Mouse (Mus musculus): ENCODE results near the gene Rhox4f. TPM values are rescaled to one million over a fixed set of nuclear protein-coding genes. Genes with fewer than 3 reads are reported as not detected.
"Not testable (repeated sequence)": the region's sequence is repeated elsewhere in the genome, so short reads cannot be mapped to it uniquely, and the experiment has no call there.

The Rhox4f gene
- not detected for total RNA-seq (2022)

DNA sequence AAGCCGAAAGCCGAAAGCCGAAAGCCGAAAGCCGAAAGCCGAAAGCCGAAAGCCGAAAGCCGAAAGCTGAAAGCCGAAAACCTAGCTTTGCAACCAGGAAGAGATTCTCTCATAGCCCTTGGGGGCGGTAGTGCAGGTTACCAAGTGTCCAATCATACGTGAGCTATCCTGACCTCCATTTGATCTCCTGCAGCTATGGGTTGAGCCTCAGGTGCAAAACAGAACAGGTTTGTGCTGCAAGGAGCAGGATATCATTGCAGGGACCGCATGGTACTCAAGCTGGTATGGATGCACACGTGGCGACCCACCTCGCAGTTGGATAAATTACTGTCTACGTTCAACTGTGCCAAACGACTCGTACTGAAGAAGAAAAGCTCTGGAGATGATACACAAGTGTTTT, at the start of gene Rhox4f:
Gene Rhox4f (minus strand): TSS at position 101 of the 400 bp plus-strand sequence.
- DNase-seq = not testable (repeated sequence)

DNA sequence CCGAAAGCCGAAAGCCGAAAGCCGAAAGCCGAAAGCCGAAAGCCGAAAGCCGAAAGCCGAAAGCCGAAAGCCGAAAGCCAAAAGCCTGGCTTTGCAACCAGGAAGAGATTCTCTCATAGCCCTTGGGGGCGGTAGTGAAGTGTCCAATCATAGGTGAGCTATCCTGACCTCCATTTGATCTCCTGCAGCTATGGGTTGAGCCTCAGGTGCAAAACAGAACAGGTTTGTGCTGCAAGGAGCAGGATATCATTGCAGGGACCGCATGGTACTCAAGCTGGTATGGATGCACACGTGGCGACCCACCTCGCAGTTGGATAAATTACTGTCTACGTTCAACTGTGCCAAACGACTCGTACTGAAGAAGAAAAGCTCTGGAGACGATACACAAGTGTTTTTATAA, 43.7 kb upstream of the Rhox4f start, which contains the start of gene Rhox4g:
Gene Rhox4g (minus strand): TSS at position 101 of the 400 bp plus-strand sequence.
- DNase-seq = not testable (repeated sequence)

DNA sequence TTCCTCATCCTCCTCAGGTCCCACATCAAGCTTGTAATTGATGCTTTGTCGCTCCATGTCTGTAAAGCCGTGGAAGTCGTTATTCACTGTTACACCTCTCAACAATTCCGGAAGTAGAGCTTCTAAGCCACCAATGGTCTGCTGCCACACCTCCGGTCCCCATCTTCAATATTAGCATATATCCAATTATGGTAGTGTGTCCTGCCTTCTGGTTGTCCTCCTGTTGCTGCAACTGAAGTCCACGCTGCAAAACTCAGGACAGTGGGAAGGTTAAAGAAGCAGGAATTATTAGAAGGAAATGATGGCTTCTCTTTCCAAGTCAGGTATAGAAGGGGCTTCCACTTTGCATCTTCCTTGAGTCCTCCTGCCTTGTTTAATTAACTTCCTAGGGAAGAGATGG, 35.9 kb upstream of the Rhox4f start, which contains the start of gene Rhox2g:
Gene Rhox2g (minus strand): TSS at position 101 of the 400 bp plus-strand sequence.
- DNase-seq = not testable (repeated sequence)

DNA sequence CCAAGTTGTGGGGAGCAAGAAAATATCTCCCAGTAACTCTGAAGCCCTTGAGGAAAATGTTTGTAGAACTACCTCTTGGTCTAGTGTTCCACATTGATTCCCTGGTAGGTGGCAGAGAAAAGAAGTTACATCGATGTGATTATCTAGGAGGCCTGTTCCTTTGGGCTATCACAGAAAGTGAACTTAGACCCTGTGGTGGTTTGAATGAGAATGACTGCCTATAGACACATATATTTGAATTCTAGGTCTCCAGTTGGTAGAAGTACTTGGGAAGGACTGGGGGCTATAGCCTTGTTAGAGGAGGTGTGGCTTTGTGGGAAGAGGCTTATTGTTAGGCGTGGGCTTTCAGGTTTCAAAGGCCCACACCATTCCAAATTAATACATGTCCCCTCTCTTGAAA, 21.0 kb upstream of the Rhox4f start, which contains the start of gene Rhox3g:
Gene Rhox3g (minus strand): TSS at position 101 of the 400 bp plus-strand sequence.
- not testable (repeated sequence) for DNase-seq

DNA sequence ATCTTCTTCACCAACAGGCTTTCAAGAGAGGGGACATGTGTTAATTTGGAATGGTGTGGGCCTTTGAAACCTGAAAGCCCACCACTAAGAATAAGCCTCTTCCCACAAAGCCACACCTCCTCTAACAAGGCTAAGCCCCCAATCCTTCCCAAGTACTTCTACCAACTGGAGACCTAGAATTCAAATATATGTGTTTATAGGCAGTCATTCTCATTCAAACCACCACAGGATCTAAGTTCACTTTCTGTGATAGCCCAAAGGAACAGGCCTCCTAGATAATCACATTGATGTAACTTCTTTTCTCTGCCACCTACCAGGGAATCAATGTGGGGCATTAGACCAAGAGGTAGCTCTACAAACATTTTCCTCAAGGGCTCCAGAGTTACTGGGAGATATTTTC, 26.8 kb downstream of the Rhox4f start, which contains the start of gene Rhox3f:
Gene Rhox3f (plus strand): TSS at position 301 of the 400 bp plus-strand sequence.
- DNase-seq = not testable (repeated sequence)

DNA sequence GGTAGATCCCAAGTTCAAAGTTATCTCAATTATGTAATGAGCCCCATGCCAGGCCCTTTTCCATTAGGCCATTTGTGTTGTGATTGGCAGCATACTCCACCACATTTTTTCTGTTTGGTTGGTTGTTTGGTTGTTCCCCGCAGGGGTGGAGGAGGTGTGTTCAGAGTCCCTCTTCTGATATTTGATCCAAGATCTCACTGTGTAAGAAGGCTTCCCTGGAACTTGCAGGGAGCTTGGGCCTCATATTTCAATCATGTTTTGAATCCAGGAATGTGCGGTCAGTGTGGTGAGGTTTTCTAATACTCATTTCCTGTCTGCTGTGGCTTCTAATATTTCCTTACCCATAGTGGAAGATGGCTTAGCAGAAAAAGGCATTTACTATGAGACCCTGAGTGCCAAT, 34.9 kb downstream of the Rhox4f start:
- not testable (repeated sequence) for DNase-seq

DNA sequence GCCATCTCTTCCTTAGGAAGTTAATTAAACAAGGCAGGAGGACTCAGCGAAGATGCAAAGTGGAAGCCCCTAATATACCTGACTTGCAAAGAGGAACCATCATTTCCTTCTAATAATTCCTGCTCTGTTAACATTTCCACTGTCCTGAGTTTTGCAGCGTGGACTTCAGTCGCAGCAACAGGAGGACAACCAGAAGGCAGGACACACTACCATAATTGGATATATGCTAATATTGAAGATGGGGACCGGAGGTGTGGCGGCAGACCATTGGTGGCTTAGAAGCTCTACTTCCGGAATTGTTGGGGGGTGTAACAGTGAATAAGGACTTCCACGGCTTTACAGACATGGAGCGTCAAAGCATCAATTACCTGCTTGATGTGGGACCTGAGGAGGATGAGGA, 36.4 kb downstream of the Rhox4f start, which contains the start of gene Rhox2f:
Gene Rhox2f (plus strand): TSS at position 301 of the 400 bp plus-strand sequence.
- DNase-seq = not testable (repeated sequence)

DNA sequence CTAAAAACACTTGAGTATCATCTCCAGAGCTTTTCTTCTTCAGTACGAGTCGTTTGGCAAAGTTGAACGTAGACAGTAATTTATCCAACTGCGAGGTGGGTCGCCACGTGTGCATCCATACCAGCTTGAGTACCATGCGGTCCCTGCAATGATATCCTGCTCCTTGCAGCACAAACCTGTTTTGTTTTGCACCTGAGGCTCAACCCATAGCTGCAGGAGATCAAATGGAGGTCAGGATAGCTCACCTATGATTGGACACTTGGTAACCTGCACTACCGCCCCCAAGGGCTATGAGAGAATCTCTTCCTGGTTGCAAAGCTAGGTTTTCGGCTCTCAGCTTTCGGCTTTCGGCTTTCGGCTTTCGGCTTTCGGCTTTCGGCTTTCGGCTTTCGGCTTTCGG, 50.4 kb downstream of the Rhox4f start, which contains the start of gene Rhox4e:
Gene Rhox4e (plus strand): TSS at position 301 of the 400 bp plus-strand sequence.
- not testable (repeated sequence) for DNase-seq

Other genes starting within 250 kb of the Rhox4f start
- not detected for gene Rhox3a2, start 227.7 kb downstream of the Rhox4f start, total RNA-seq (2022)
- not detected for gene Rhox4a2, start 216.9 kb downstream of the Rhox4f start, total RNA-seq (2022)
- not detected for gene Rhox2b, start 195.6 kb downstream of the Rhox4f start, total RNA-seq (2022)
- gene Rhox4b, start 175.2 kb downstream of the Rhox4f start, total RNA-seq (2022) = not detected
- not detected for gene Rhox2c, start 154.0 kb downstream of the Rhox4f start, total RNA-seq (2022)
- not detected for gene Rhox3c, start 149.1 kb downstream of the Rhox4f start, total RNA-seq (2022)
- not detected for gene Rhox4c, start 127.4 kb downstream of the Rhox4f start, total RNA-seq (2022)
- gene Rhox2d, start 114.3 kb downstream of the Rhox4f start, total RNA-seq (2022) = not detected
- not detected for gene Rhox4d, start 93.3 kb downstream of the Rhox4f start, total RNA-seq (2022)
- gene Rhox2e, start 77.3 kb downstream of the Rhox4f start, total RNA-seq (2022) = not detected
- gene Rhox3e, start 65.7 kb downstream of the Rhox4f start, total RNA-seq (2022) = not detected
- gene Rhox4e, start 50.3 kb downstream of the Rhox4f start, total RNA-seq (2022) = not detected
- gene Rhox2f, start 36.3 kb downstream of the Rhox4f start, total RNA-seq (2022) = not detected
- gene Rhox3f, start 26.7 kb downstream of the Rhox4f start, total RNA-seq (2022) = not detected
- not detected for gene Rhox3g, start 20.9 kb upstream of the Rhox4f start, total RNA-seq (2022)
- not detected for gene Rhox2g, start 35.8 kb upstream of the Rhox4f start, total RNA-seq (2022)
- gene Rhox4g, start 43.6 kb upstream of the Rhox4f start, total RNA-seq (2022) = not detected
- gene Rhox3h, start 61.1 kb upstream of the Rhox4f start, total RNA-seq (2022) = not detected
- gene Rhox2h, start 65.6 kb upstream of the Rhox4f start, total RNA-seq (2022) = not detected
- gene Rhox5, start 197.1 kb upstream of the Rhox4f start, total RNA-seq (2022) = not detected
- gene Rhox6, start 219.2 kb upstream of the Rhox4f start, total RNA-seq (2022) = not detected
- not detected for gene Rhox7a, start 224.0 kb upstream of the Rhox4f start, total RNA-seq (2022)